Mouse (Mus musculus) mouse trophoblast stem cell (cell line): ENCODE measurements around the gene Igf1r.

ENCODE experiments used
- in situ Hi-C, 2 experiments: fragments of 300-500 bp; cut with MseI, MboI; formaldehyde crosslinking; loops; 2 replicates in 1 of 2; 3 replicates in 1 of 2; pipeline ENCODE4 v1.15.1; 2025

Gene Igf1r

GRCm38 (mm10) chr7:68074748-68075147 is 122.1 kb downstream of the Igf1r start:
- in situ Hi-C loops: no loop called here

- in situ Hi-C loops: no loop called here
Observed at GRCm38 (mm10) chr7:68075401-68075800, 122.8 kb downstream of the Igf1r start.

GRCm38 (mm10) chr7:68080122-68080845 is 127.7 kb downstream of the Igf1r start:
- in situ Hi-C loops: no loop called here

GRCm38 (mm10) chr7:68085338-68085737 is 132.7 kb downstream of the Igf1r start:
- in situ Hi-C loops: no loop called here

GRCm38 (mm10) chr7:68085870-68086341 is 133.3 kb downstream of the Igf1r start:
- in situ Hi-C loops: no loop called here

GRCm38 (mm10) chr7:68087496-68087895 is 134.9 kb downstream of the Igf1r start:
- in situ Hi-C loops: no loop called here

GRCm38 (mm10) chr7:68088825-68089224 is 136.2 kb downstream of the Igf1r start:
- in situ Hi-C loops: no loop called here

GRCm38 (mm10) chr7:68089725-68090124 is 137.1 kb downstream of the Igf1r start:
- in situ Hi-C loops: no loop called here

- in situ Hi-C loops: no loop called here
Observed at GRCm38 (mm10) chr7:68090576-68090975, 137.9 kb downstream of the Igf1r start.

GRCm38 (mm10) chr7:68092304-68092978 is 139.8 kb downstream of the Igf1r start:
- in situ Hi-C loops: no loop called here

- in situ Hi-C loops: no loop called here
Observed at GRCm38 (mm10) chr7:68093817-68094216, 141.2 kb downstream of the Igf1r start.

GRCm38 (mm10) chr7:68095574-68095973 is 142.9 kb downstream of the Igf1r start:
- in situ Hi-C loops: no loop called here

- in situ Hi-C loops: no loop called here
Observed at GRCm38 (mm10) chr7:68096411-68096810, 143.8 kb downstream of the Igf1r start.

GRCm38 (mm10) chr7:68097081-68097836 is 144.6 kb downstream of the Igf1r start:
- in situ Hi-C loops: no loop called here

- in situ Hi-C loops: no loop called here
Observed at GRCm38 (mm10) chr7:68098098-68098497, 145.5 kb downstream of the Igf1r start.

- in situ Hi-C loops: no loop called here
Observed at GRCm38 (mm10) chr7:68100388-68100787, 147.8 kb downstream of the Igf1r start.

GRCm38 (mm10) chr7:68102456-68103177 is 150.0 kb downstream of the Igf1r start:
- in situ Hi-C loops: no loop called here

GRCm38 (mm10) chr7:68103178-68103530 is 150.5 kb downstream of the Igf1r start:
- in situ Hi-C loops: no loop called here

- in situ Hi-C loops: no loop called here
Observed at GRCm38 (mm10) chr7:68111532-68111931, 158.9 kb downstream of the Igf1r start.

GRCm38 (mm10) chr7:68112582-68112981 is 160.0 kb downstream of the Igf1r start:
- in situ Hi-C loops: no loop called here

GRCm38 (mm10) chr7:68114364-68114763 is 161.7 kb downstream of the Igf1r start:
- in situ Hi-C loops: no loop called here
